Mouse (Mus musculus): Measurements from ENCODE around the gene Cdh3.
A peak's percentile ranks its signal among the peaks of the same experiment; 100 is the strongest.

Cdh3 gene

GRCm38 (mm10) chr8:106510365-106510975 lies at the start of gene Cdh3:
Gene Cdh3 (plus strand): TSS chr8:106510891.
- DNase-seq (ENCODE audit: low read depth, low spot score): no peak

GRCm38 (mm10) chr8:106462131-106462530 lies 48.6 kb upstream of the Cdh3 start:
- no peak for DNase-seq (ENCODE audit: low read depth, low spot score)

- DNase-seq (ENCODE audit: low read depth, low spot score): no peak
These were observed 46.9 kb upstream of the Cdh3 start for GRCm38 (mm10) chr8:106463795-106464194.

GRCm38 (mm10) chr8:106469485-106469884 lies 41.2 kb upstream of the Cdh3 start:
- no peak for DNase-seq (ENCODE audit: low read depth, low spot score)

GRCm38 (mm10) chr8:106474001-106474400 lies 36.7 kb upstream of the Cdh3 start:
- DNase-seq (ENCODE audit: low read depth, low spot score): no peak

- no peak for DNase-seq (ENCODE audit: low read depth, low spot score)
These were observed 10.5 kb upstream of the Cdh3 start, which contains the start of gene 6030452D12Rik for GRCm38 (mm10) chr8:106500018-106500685. Gene 6030452D12Rik (plus strand): TSS chr8:106500522.

GRCm38 (mm10) chr8:106504241-106504640 lies 6.5 kb upstream of the Cdh3 start:
- no peak for DNase-seq (ENCODE audit: low read depth, low spot score)

GRCm38 (mm10) chr8:106505328-106505965 lies 5.2 kb upstream of the Cdh3 start:
- no peak for DNase-seq (ENCODE audit: low read depth, low spot score)

GRCm38 (mm10) chr8:106506106-106506505 lies 4.6 kb upstream of the Cdh3 start:
- no peak for DNase-seq (ENCODE audit: low read depth, low spot score)

- peak; percentile 52 for DNase-seq (ENCODE audit: low read depth, low spot score)
These were observed 2.8 kb upstream of the Cdh3 start for GRCm38 (mm10) chr8:106507761-106508331.

GRCm38 (mm10) chr8:106508456-106508855 lies 2.2 kb upstream of the Cdh3 start:
- no peak for DNase-seq (ENCODE audit: low read depth, low spot score)

GRCm38 (mm10) chr8:106509079-106509780 lies 1.5 kb upstream of the Cdh3 start:
- no peak for DNase-seq (ENCODE audit: low read depth, low spot score)

GRCm38 (mm10) chr8:106511065-106511501 lies 392 bp downstream of the Cdh3 start:
- DNase-seq (ENCODE audit: low read depth, low spot score): no peak

GRCm38 (mm10) chr8:106511531-106512041 lies 895 bp downstream of the Cdh3 start:
- no peak for DNase-seq (ENCODE audit: low read depth, low spot score)

- DNase-seq (ENCODE audit: low read depth, low spot score): no peak
These were observed 1.9 kb downstream of the Cdh3 start for GRCm38 (mm10) chr8:106512475-106513150.

GRCm38 (mm10) chr8:106515946-106516479 lies 5.3 kb downstream of the Cdh3 start:
- DNase-seq (ENCODE audit: low read depth, low spot score): no peak

- no peak for DNase-seq (ENCODE audit: low read depth, low spot score)
These were observed 5.9 kb downstream of the Cdh3 start for GRCm38 (mm10) chr8:106516581-106516980.

GRCm38 (mm10) chr8:106518763-106519162 lies 8.1 kb downstream of the Cdh3 start:
- DNase-seq (ENCODE audit: low read depth, low spot score): no peak

- DNase-seq (ENCODE audit: low read depth, low spot score): no peak
These were observed 9.9 kb downstream of the Cdh3 start for GRCm38 (mm10) chr8:106520578-106520977.

GRCm38 (mm10) chr8:106521845-106522244 lies 11.2 kb downstream of the Cdh3 start:
- DNase-seq (ENCODE audit: low read depth, low spot score): no peak

GRCm38 (mm10) chr8:106526725-106527124 lies 16.0 kb downstream of the Cdh3 start:
- no peak for DNase-seq (ENCODE audit: low read depth, low spot score)
